Mouse (Mus musculus) E14TG2a.4 (cell line): ENCODE data around the gene Tbc1d1.

Experiments
- CTCF ChIP-seq: conservative IDR thresholded peaks from 2 replicates; pipeline ENCODE4 v1.5.1; 2014; ENCODE audit warnings: low read length
- POU5F1 ChIP-seq: IDR thresholded peaks from 2 replicates; pipeline ENCODE4 v1.6.1; 2014; ENCODE audit warnings: low read length, borderline replicate concordance

DNA sequence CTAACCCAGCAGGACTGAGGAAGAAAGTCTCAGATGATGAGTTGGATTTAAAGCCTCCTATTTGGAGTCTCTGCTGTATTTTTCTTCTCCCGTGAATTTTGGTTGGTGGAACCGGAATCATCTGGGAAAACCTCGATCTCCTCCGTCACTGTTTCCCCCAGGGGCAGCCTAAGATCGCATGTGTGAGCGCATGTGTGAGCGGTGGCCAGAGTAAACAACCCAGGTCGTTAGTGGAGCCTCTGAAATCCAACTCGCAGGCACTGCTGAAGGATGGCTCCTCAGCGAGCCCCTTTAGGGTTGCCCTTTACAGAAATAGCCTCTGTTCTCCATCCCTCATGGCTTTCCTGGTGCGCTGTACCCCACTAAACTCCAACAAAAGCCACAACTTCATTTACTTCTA lies 37.2 kb downstream of the Tbc1d1 start:
- TF ChIP-seq CTCF: no peak
- no peak for TF ChIP-seq POU5F1
